Mouse (Mus musculus) cortical plate, adult 2 months (tissue): Measurements from ENCODE around the gene St8sia1.

Experiments used
- CTCF ChIP-seq: fragments of 200-500 bp; IDR thresholded peaks from 2 replicates; pipeline ENCODE4 v1.5.1; 2011; ENCODE audit warnings: mild to moderate bottlenecking, control low read depth, low read length; ENCODE audit not compliant: insufficient read depth; ENCODE audit errors: extremely low read depth
- POLR2A ChIP-seq: fragments of 200-500 bp; IDR thresholded peaks from 2 replicates; pipeline ENCODE4 v1.6.1; 2011; ENCODE audit warnings: mild to moderate bottlenecking, low read length, control low read depth; ENCODE audit not compliant: insufficient read depth; ENCODE audit errors: extremely low read depth

DNA sequence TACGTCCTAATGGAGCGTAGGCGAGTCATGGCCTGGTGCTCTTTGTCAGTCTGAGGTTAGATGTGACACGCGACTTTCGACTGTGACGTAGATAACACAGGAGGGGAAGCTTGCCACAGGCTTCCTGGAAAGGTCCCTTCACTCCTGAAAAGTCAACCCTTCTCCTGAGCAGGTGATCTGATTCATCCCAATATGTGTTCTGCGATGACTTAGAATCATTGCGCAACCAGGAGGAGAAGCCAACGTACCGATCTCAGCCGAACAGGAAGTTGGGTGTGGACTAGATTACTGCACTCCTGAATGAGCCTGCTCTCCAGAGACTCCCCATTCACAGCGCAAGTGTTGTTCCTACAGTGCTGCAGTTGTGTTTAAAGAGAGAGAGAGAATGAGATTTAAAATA lies 25.2 kb upstream of the St8sia1 start:
- no peak for TF ChIP-seq POLR2A
- no peak for TF ChIP-seq CTCF
